21 mouse cellular contexts compared by ENCODE assay signal in genomic region chr3:60483305-60483704, GRCm38 (mm10). TPM values are rescaled to one million over a fixed set of nuclear protein-coding genes. Genes with fewer than 3 reads are reported as not detected.
DNase-seq lines count a peak whose midpoint lies in the region; ATAC-seq and TF ChIP-seq lines count a peak whose summit lies in the region.
"Had no signal": no experiment of that assay in that cellular context is flagged by ENCODE, and none has a peak within 500 bp of the region (broad histone marks: within the 10 kb centered on the region; RNA-seq: fewer than 3 reads in every experiment).

No protein-coding gene starts in this region.

- H3K79me2 ChIP-seq in CH12.LX (replicated peaks; ENCODE audit: control insufficient read depth, extremely low read depth, insufficient read depth, poor library complexity, severe bottlenecking) (peaks cover 79% of the 10 kb centered on the region), MEL (ENCODE audit: control insufficient read depth, insufficient read depth, low read length, poor library complexity) (peaks cover 72% of the 10 kb centered on the region)

- no peaks in the 10 kb centered on the region for H3K9me3 ChIP-seq in CH12.LX (replicated peaks; ENCODE audit: low read length)
- H3K9me3 ChIP-seq in MEL (replicated peaks; ENCODE audit: insufficient read depth, low read length) = no peaks in the 10 kb centered on the region
- no peaks in the 10 kb centered on the region for H3K9me3 ChIP-seq in liver, embryonic 16.5 days (replicated peaks; ENCODE audit: control insufficient read depth, low read length)
- H3K9me3 ChIP-seq in hindbrain, embryonic 13.5 days = no peaks in the 10 kb centered on the region
- H3K9me3 ChIP-seq in heart, embryonic 10.5 days = no peaks in the 10 kb centered on the region
- H3K9me3 ChIP-seq: embryonic facial prominence, embryonic 15.5 days; forebrain, embryonic 10.5 days; G1E; heart, embryonic 12.5 days; hindbrain, embryonic 10.5 days; hindbrain, embryonic 15.5 days had no signal

- peak; percentile 50; the same call in 1 of the 2 replicates for ATAC-seq in liver, embryonic 16.5 days (ENCODE audit: low read depth)
- ATAC-seq in hindbrain, embryonic 13.5 days (ENCODE audit: low FRiP score) = no peak
- ATAC-seq: forebrain, embryonic 14.5 days had no signal

- no peak for TF ChIP-seq RAD21 in CH12.LX (IDR thresholded peaks at IDR 0.05; ENCODE audit: low read depth, low read length)
- no peak for TF ChIP-seq RAD21 in MEL (IDR thresholded peaks at IDR 0.05; ENCODE audit: low read depth, low read length)

- no peaks in the 10 kb centered on the region for H3K27me3 ChIP-seq in CH12.LX (replicated peaks)
- no peaks in the 10 kb centered on the region for H3K27me3 ChIP-seq in MEL (ENCODE audit: control insufficient read depth in 1 of 2, insufficient read depth in 2 of 2, low read length in 2 of 2)
- no peaks in the 10 kb centered on the region for H3K27me3 ChIP-seq in liver, embryonic 16.5 days (ENCODE audit: control insufficient read depth, insufficient read depth, low read depth, low read length)
- H3K27me3 ChIP-seq in hindbrain, embryonic 13.5 days = no peaks in the 10 kb centered on the region
- no peaks in the 10 kb centered on the region for H3K27me3 ChIP-seq in heart, embryonic 10.5 days (ENCODE audit: insufficient read depth, poor library complexity, severe bottlenecking)
- H3K27me3 ChIP-seq: embryonic facial prominence, embryonic 15.5 days; heart, embryonic 12.5 days; hindbrain, embryonic 15.5 days had no signal

- TF ChIP-seq POLR2A in CH12.LX (IDR thresholded peaks at IDR 0.05; ENCODE audit: low read depth, low read length) = no peak
- TF ChIP-seq POLR2A in MEL (IDR thresholded peaks at IDR 0.05; ENCODE audit: control insufficient read depth in 1 of 2, insufficient read depth in 1 of 2, low read depth in 1 of 2, low read length in 2 of 2, poor library complexity in 1 of 2) = no peak

- DNase-seq in CH12.LX (ENCODE audit: extremely low read depth) (no peak), MEL (ENCODE audit: low read depth, low spot score) (peak; percentile 36)
- peak; percentile 15 for DNase-seq in naive thymus-derived CD4-positive, alpha-beta T cell, adult 2 months (ENCODE audit: low read depth)
- no peak for DNase-seq in heart, embryonic 10.5 days (ENCODE audit: low spot score)
- DNase-seq: adrenal gland, postnatal 10 days; cerebellum, adult 11 months; cerebellum, adult 8-10 months; cerebellum, postnatal 14 days; embryo, embryonic 11 days; gastrocnemius, postnatal 14 days; heart, adult 2 months had no signal

- peak overlapping the region; percentile 94; the same call in 1 of the 2 replicates for H3K4me2 ChIP-seq in CH12.LX (ENCODE audit: insufficient read depth, low read depth, poor library complexity, severe bottlenecking)
- no peak overlapping the region for H3K4me2 ChIP-seq in liver, embryonic 16.5 days (ENCODE audit: low read depth, low read length)
- no peak overlapping the region for H3K4me2 ChIP-seq in hindbrain, embryonic 13.5 days
- H3K4me2 ChIP-seq: embryonic facial prominence, embryonic 15.5 days; heart, embryonic 12.5 days; hindbrain, embryonic 15.5 days had no signal

- H3K27ac ChIP-seq in CH12.LX (ENCODE audit: insufficient read depth, low read depth) = no peak overlapping the region
- H3K27ac ChIP-seq in MEL (ENCODE audit: control insufficient read depth, low read depth, low read length) = no peak overlapping the region
- no peak overlapping the region for H3K27ac ChIP-seq in liver, embryonic 16.5 days (ENCODE audit: low read length)
- no peak overlapping the region for H3K27ac ChIP-seq in hindbrain, embryonic 13.5 days
- no peak overlapping the region for H3K27ac ChIP-seq in heart, embryonic 10.5 days
- H3K27ac ChIP-seq: embryonic facial prominence, embryonic 15.5 days; forebrain, embryonic 10.5 days; heart, adult 2 months; hindbrain, embryonic 10.5 days; hindbrain, embryonic 15.5 days had no signal

- H3K4me3 ChIP-seq in CH12.LX (replicated peaks in 1 of 3; ENCODE audit: low read depth in 2 of 3, low read length in 2 of 3, poor library complexity in 1 of 3) (no peak overlapping the region), MEL (ENCODE audit: control insufficient read depth in 1 of 2, insufficient read depth in 1 of 2, low read depth in 2 of 2, low read length in 2 of 2) (no peak overlapping the region)
- no peak overlapping the region for H3K4me3 ChIP-seq in liver, embryonic 16.5 days (ENCODE audit: low read depth, low read length)
- no peak overlapping the region for H3K4me3 ChIP-seq in hindbrain, embryonic 13.5 days
- no peak overlapping the region for H3K4me3 ChIP-seq in heart, embryonic 10.5 days
- H3K4me3 ChIP-seq: embryonic facial prominence, embryonic 15.5 days; erythroblast, embryonic 14.5 days; forebrain, embryonic 10.5 days; heart, adult 2 months; heart, embryonic 12.5 days; hindbrain, embryonic 10.5 days; hindbrain, embryonic 15.5 days had no signal

- H3K36me3 ChIP-seq in CH12.LX (replicated peaks in 1 of 2; ENCODE audit: control insufficient read depth in 1 of 2, insufficient read depth in 1 of 2, low read length in 1 of 2) (peaks cover 0 to 16% of the 10 kb centered on the region in 2 experiments), MEL (ENCODE audit: control insufficient read depth in 1 of 2, insufficient read depth in 2 of 2, low read length in 2 of 2) (peaks cover 26 to 74% of the 10 kb centered on the region in 2 experiments)
- H3K36me3 ChIP-seq in liver, embryonic 16.5 days (ENCODE audit: control insufficient read depth, insufficient read depth) = no peaks in the 10 kb centered on the region
- H3K36me3 ChIP-seq in hindbrain, embryonic 13.5 days = no peaks in the 10 kb centered on the region
- no peaks in the 10 kb centered on the region for H3K36me3 ChIP-seq in heart, embryonic 10.5 days
- H3K36me3 ChIP-seq: embryonic facial prominence, embryonic 15.5 days; forebrain, embryonic 10.5 days; heart, embryonic 12.5 days; hindbrain, embryonic 10.5 days; hindbrain, embryonic 15.5 days had no signal

- in situ Hi-C loops in CH12.LX (cut with MboI; ENCODE audit: low pct_ligation_motif_present, low pct_unique_long_range_greater_than_20kb, low sequenced_read_pairs) = no loop called here

- TF ChIP-seq CTCF in CH12.LX (conservative IDR thresholded peaks at IDR 0.05 in 1 of 2, IDR thresholded peaks at IDR 0.05 in 1 of 2; ENCODE audit: low read depth in 2 of 2, low read length in 2 of 2) (no peak), MEL (IDR thresholded peaks at IDR 0.05 in 2 of 3, conservative IDR thresholded peaks at IDR 0.05 in 1 of 3; ENCODE audit: control insufficient read depth in 1 of 3, insufficient read depth in 1 of 3, low read depth in 2 of 3, low read length in 3 of 3, poor library complexity in 1 of 3, severe bottlenecking in 1 of 3) (no peak)

- H3K4me1 ChIP-seq in CH12.LX (ENCODE audit: control insufficient read depth in 1 of 2, insufficient read depth in 2 of 2) (peaks cover 9 to 71% of the 10 kb centered on the region in 2 experiments), MEL (ENCODE audit: control insufficient read depth in 1 of 2, insufficient read depth in 2 of 2, low read length in 2 of 2) (peaks cover 24 to 56% of the 10 kb centered on the region in 2 experiments)
- H3K4me1 ChIP-seq in liver, embryonic 16.5 days (ENCODE audit: control insufficient read depth, low read depth, low read length) = peaks cover 7% of the 10 kb centered on the region
- no peaks in the 10 kb centered on the region for H3K4me1 ChIP-seq in hindbrain, embryonic 13.5 days (replicated peaks)
- H3K4me1 ChIP-seq in heart, embryonic 10.5 days = no peaks in the 10 kb centered on the region
- H3K4me1 ChIP-seq: embryonic facial prominence, embryonic 15.5 days; forebrain, embryonic 10.5 days; hindbrain, embryonic 10.5 days; hindbrain, embryonic 15.5 days had no signal

- TF ChIP-seq EP300 in CH12.LX (IDR thresholded peaks at IDR 0.05; ENCODE audit: low read length) (no peak), MEL (IDR thresholded peaks at IDR 0.05; ENCODE audit: low read depth in 1 of 2, low read length in 2 of 2) (0 out of 4 replicates have a peak, but pooled peaks of 1 of the 2 experiments have one; percentile 24)

- dilution Hi-C loops in CH12.LX (cut with MboI; ENCODE audit: extremely low pct_ligation_motif_present, extremely low pct_unique_long_range_greater_than_20kb, low sequenced_read_pairs) = no loop called here

- H3K9ac ChIP-seq in CH12.LX (ENCODE audit: insufficient read depth, low read depth) = 0 out of 2 replicates have a peak overlapping the region, but pooled peaks have one; percentile 45
- H3K9ac ChIP-seq in MEL (ENCODE audit: control insufficient read depth, low read depth, low read length, poor library complexity, severe bottlenecking) = no peak overlapping the region
- no peak overlapping the region for H3K9ac ChIP-seq in liver, embryonic 16.5 days (ENCODE audit: low read depth, low read length)
- no peak overlapping the region for H3K9ac ChIP-seq in hindbrain, embryonic 13.5 days
- H3K9ac ChIP-seq: embryonic facial prominence, embryonic 15.5 days; heart, embryonic 12.5 days; hindbrain, embryonic 15.5 days had no signal

TF ChIP-seq in CH12.LX, 34 proteins besides CTCF, POLR2A, EP300 and RAD21:
- TF ChIP-seq CHD1 (IDR thresholded peaks at IDR 0.05; ENCODE audit: low read depth, low read length) = 0 out of 2 replicates have a peak, but pooled peaks have one; percentile 38
- no peak for TF ChIP-seq MAX (IDR thresholded peaks at IDR 0.05; ENCODE audit: low read length)

TF ChIP-seq in MEL, 35 proteins besides CTCF, POLR2A, EP300 and RAD21:
- TF ChIP-seq MXI1 (IDR thresholded peaks at IDR 0.05; ENCODE audit: low read depth, low read length) (0 out of 2 replicates have a peak, but pooled peaks have one; percentile 28), NELFE (IDR thresholded peaks at IDR 0.05; ENCODE audit: low read depth, low read length) (no peak), GABPA (IDR thresholded peaks at IDR 0.05; ENCODE audit: low read depth, low read length) (no peak), ETS1 (IDR thresholded peaks at IDR 0.05; ENCODE audit: low read depth, low read length) (peak; percentile 57), TAL1 (IDR thresholded peaks at IDR 0.05; ENCODE audit: low read length) (peak; percentile 15; the same call in 1 of the 2 replicates), GATA1 (IDR thresholded peaks at IDR 0.05; ENCODE audit: low read depth, low read length) (0 out of 2 replicates have a peak, but pooled peaks have one; percentile 29)
TF ChIP-seq in MEL: peak in this region for 4.

RNA-seq across cellular contexts. Expression of gene Mbnl1, which starts 10.7 kb away (rescaled TPM):
- total RNA-seq in CH12.LX (2012; rRNA removed) (249 and 276 TPM in 2 replicates), CH12.LX (2014; rRNA removed) (332 and 386 TPM in 2 replicates), MEL (2012; rRNA removed) (323 and 341 TPM in 2 replicates)
- polyA plus RNA-seq in CH12.LX (2012; ENCODE audit: insufficient read length, low read depth) (151 and 174 TPM in 2 replicates), MEL (2012; ENCODE audit: insufficient read depth in 1 of 2, insufficient read length in 2 of 2, low read depth in 1 of 2, low replicate concordance in 2 of 2, missing spikeins in 1 of 2) (100 to 1,000 TPM; 250 to 371 TPM)
- 88.6 and 88.7 TPM in 2 replicates for polyA plus RNA-seq in liver, embryonic 16.5 days (2015; fragmentation: Nextera tagmentation; extraction: Ambion mirVana)
- 46.9 and 49.9 TPM in 2 replicates for polyA plus RNA-seq in hindbrain, embryonic 13.5 days (2015; fragmentation: Nextera tagmentation; extraction: Ambion mirVana)
- 66.5 and 71.7 TPM in 2 replicates for polyA plus RNA-seq in heart, embryonic 10.5 days (2016; fragmentation: Nextera tagmentation; extraction: Ambion mirVana)

Comparison
In these comparisons a context has a peak if more than half of its experiments do, and no peak if none do; other contexts are left out.
1. DNase-seq: peak in MEL (single experiment) and naive thymus-derived CD4-positive, alpha-beta T cell, adult 2 months (single experiment); none in CH12.LX (single experiment) and heart, embryonic 10.5 days (single experiment).
2. Of the 35 proteins assayed by ChIP-seq in both MEL and CH12.LX: peak only in MEL: ETS1 and MXI1; only in CH12.LX: CHD1; in both: none; in neither: 31; mixed calls (peak in some experiments, not most) for 1.